In the genomic region with DNA sequence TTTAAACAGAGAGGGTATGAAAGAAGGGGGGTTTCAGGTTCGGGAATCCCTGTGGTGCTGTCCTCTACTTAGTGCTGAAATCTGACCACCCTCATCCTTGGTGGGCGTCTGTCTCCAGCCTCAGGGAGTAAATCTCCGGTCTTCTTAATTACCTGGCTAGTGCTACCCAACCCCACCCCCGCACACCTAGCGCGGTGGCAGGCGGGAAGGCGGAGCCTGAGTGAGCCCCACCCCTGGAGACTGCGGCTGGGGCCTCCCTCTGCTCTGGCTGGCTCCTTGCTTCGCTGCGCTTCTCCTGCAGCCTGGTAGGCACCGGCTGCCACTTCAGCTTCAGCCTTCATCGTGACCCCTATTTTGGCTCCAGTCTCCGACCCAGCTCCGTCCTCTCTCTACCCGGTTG, we compare ENCODE assay signal across 9 mouse cellular contexts. TPM values are rescaled to one million over a fixed set of nuclear protein-coding genes. Genes with fewer than 3 reads are reported as not detected.
DNase-seq lines count a peak whose midpoint lies in the region; ATAC-seq lines count a peak whose summit lies in the region.
"Had no signal": no experiment of that assay in that cellular context is flagged by ENCODE, and none has a peak within 500 bp of the region (broad histone marks: within the 10 kb centered on the region; RNA-seq: fewer than 3 reads in every experiment).

No protein-coding gene starts in this region.

- H3K4me3 ChIP-seq in forebrain, embryonic 16.5 days (replicated peaks; ENCODE audit: low read length): peak overlapping the region; percentile 53
- peak overlapping the region; percentile 26 for H3K4me3 ChIP-seq in limb, embryonic 11.5 days (ENCODE audit: low read depth, low read length)
- H3K4me3 ChIP-seq in midbrain, embryonic 15.5 days: peak overlapping the region; percentile 49

- 0% methylated on average over 16 of the region's 16 CpGs for WGBS in forebrain, embryonic 16.5 days
- WGBS in limb, embryonic 11.5 days: under 1% methylated on average over 16 of the region's 16 CpGs
- WGBS in midbrain, embryonic 15.5 days: under 1% methylated on average over 16 of the region's 16 CpGs

- no peak overlapping the region for H3K27ac ChIP-seq in forebrain, embryonic 16.5 days (ENCODE audit: low read length)
- H3K27ac ChIP-seq in limb, embryonic 11.5 days (replicated peaks; ENCODE audit: low read depth, low read length): no peak overlapping the region
- H3K27ac ChIP-seq in midbrain, embryonic 15.5 days: peak overlapping the region; percentile 71

- intact Hi-C loops in gastrocnemius, postnatal 36 days (cut with DNase I): no loop called here

- H3K9me3 ChIP-seq in forebrain, embryonic 16.5 days (ENCODE audit: control insufficient read depth, low read length): no peaks in the 10 kb centered on the region
- no peaks in the 10 kb centered on the region for H3K9me3 ChIP-seq in limb, embryonic 11.5 days (ENCODE audit: control insufficient read depth, low read length)
- H3K9me3 ChIP-seq in midbrain, embryonic 15.5 days: no peaks in the 10 kb centered on the region

- peak; percentile 67 for ATAC-seq in forebrain, embryonic 16.5 days
- ATAC-seq in limb, embryonic 11.5 days (ENCODE audit: insufficient number of reproducible peaks, low FRiP score, low TSS enrichment, low read depth): peak; percentile 65; the same call in 1 of the 2 replicates
- ATAC-seq in midbrain, embryonic 15.5 days (replicated peaks): peak; percentile 84

- peaks cover 14% of the 10 kb centered on the region for H3K4me1 ChIP-seq in forebrain, embryonic 16.5 days (replicated peaks; ENCODE audit: control insufficient read depth, insufficient read depth, low read length)
- H3K4me1 ChIP-seq in limb, embryonic 11.5 days (ENCODE audit: control insufficient read depth, insufficient read depth, low read length): 0 out of 2 replicates have a peak, but pooled peaks cover 5% of the 10 kb centered on the region
- H3K4me1 ChIP-seq in midbrain, embryonic 15.5 days: peaks cover 36% of the 10 kb centered on the region

- peak overlapping the region; percentile 62 for H3K9ac ChIP-seq in forebrain, embryonic 16.5 days (replicated peaks; ENCODE audit: low read depth, low read length)
- no peak overlapping the region for H3K9ac ChIP-seq in limb, embryonic 11.5 days (ENCODE audit: low read length)
- H3K9ac ChIP-seq in midbrain, embryonic 15.5 days: peak overlapping the region; percentile 60

- peaks cover 13% of the 10 kb centered on the region for H3K27me3 ChIP-seq in forebrain, embryonic 16.5 days (replicated peaks; ENCODE audit: control insufficient read depth, insufficient read depth, low read length)
- H3K27me3 ChIP-seq in limb, embryonic 11.5 days (ENCODE audit: control insufficient read depth, insufficient read depth, low read length): peaks cover 6% of the 10 kb centered on the region
- H3K27me3 ChIP-seq in midbrain, embryonic 15.5 days (replicated peaks): 0 out of 2 replicates have a peak, but pooled peaks cover 3% of the 10 kb centered on the region

- H3K4me2 ChIP-seq in forebrain, embryonic 16.5 days (ENCODE audit: low read length): peak overlapping the region; percentile 62
- H3K4me2 ChIP-seq in limb, embryonic 11.5 days (ENCODE audit: low read depth, severe bottlenecking): peak overlapping the region; percentile 55
- H3K4me2 ChIP-seq in midbrain, embryonic 15.5 days: peak overlapping the region; percentile 61

- H3K36me3 ChIP-seq in forebrain, embryonic 16.5 days (ENCODE audit: control insufficient read depth, insufficient read depth): no peaks in the 10 kb centered on the region
- no peaks in the 10 kb centered on the region for H3K36me3 ChIP-seq in limb, embryonic 11.5 days (ENCODE audit: control insufficient read depth, insufficient read depth, low read length)
- H3K36me3 ChIP-seq in midbrain, embryonic 15.5 days (replicated peaks): no peaks in the 10 kb centered on the region

- DNase-seq in NIH3T3 (ENCODE audit: low read depth): peak; percentile 39
- peak; percentile 95 for DNase-seq in cerebellum, adult 11-12 months
- peak; percentile 77 to 83 for DNase-seq in kidney, adult 8-10 months
- peak; percentile 75 for DNase-seq in limb, embryonic 11.5 days (ENCODE audit: low spot score)
- peak; percentile 13 to 18 for DNase-seq in spleen, postnatal 36 days (ENCODE audit: low spot score in 2 of 2)
- DNase-seq in gastrocnemius, postnatal 36 days: no peak

RNA-seq across cellular contexts. Expression of a gene that starts 0.9 kb away (rescaled TPM):
- 26.3 and 35.7 TPM in 2 replicates for polyA plus RNA-seq in forebrain, embryonic 16.5 days (2015; fragmentation: Nextera tagmentation; extraction: Ambion mirVana)
- polyA plus RNA-seq in limb, embryonic 11.5 days (2014; fragmentation: Nextera tagmentation; extraction: Ambion mirVana): 2.0 and 2.1 TPM in 2 replicates
- 70.6 and 75.6 TPM in 2 replicates for polyA plus RNA-seq in midbrain, embryonic 15.5 days (2015; fragmentation: Nextera tagmentation; extraction: Ambion mirVana)
- total RNA-seq in gastrocnemius, postnatal 36 days (2021): not detected
- total RNA-seq: hematopoietic stem cell, adult 5-6 weeks had no signal

RNA-seq across cellular contexts. Expression of a gene that starts 3.2 kb away (rescaled TPM):
- polyA plus RNA-seq in forebrain, embryonic 16.5 days (2015; fragmentation: Nextera tagmentation; extraction: Ambion mirVana): 14.3 and 22.4 TPM in 2 replicates
- 8.5 and 8.6 TPM in 2 replicates for polyA plus RNA-seq in limb, embryonic 11.5 days (2014; fragmentation: Nextera tagmentation; extraction: Ambion mirVana)
- 20.6 and 21.6 TPM in 2 replicates for polyA plus RNA-seq in midbrain, embryonic 15.5 days (2015; fragmentation: Nextera tagmentation; extraction: Ambion mirVana)
- total RNA-seq in gastrocnemius, postnatal 36 days (2021): 10 to 100 TPM; 63.1 to 84.5 TPM

RNA-seq across cellular contexts. Expression of a gene that starts 28.6 kb away (rescaled TPM):
- not detected in 2 replicates for polyA plus RNA-seq in forebrain, embryonic 16.5 days (2015; fragmentation: Nextera tagmentation; extraction: Ambion mirVana)
- not detected in 2 replicates for polyA plus RNA-seq in limb, embryonic 11.5 days (2014; fragmentation: Nextera tagmentation; extraction: Ambion mirVana)
- polyA plus RNA-seq in midbrain, embryonic 15.5 days (2015; fragmentation: Nextera tagmentation; extraction: Ambion mirVana): not detected in 2 replicates
- under 1 TPM in 1 of 2 experiments, not detected in 1; 0.08 TPM for total RNA-seq in gastrocnemius, postnatal 36 days (2021)
- total RNA-seq: hematopoietic stem cell, adult 5-6 weeks had no signal

RNA-seq across cellular contexts. Expression of a gene that starts 55.2 kb away (rescaled TPM):
- polyA plus RNA-seq in forebrain, embryonic 16.5 days (2015; fragmentation: Nextera tagmentation; extraction: Ambion mirVana): 334 and 342 TPM in 2 replicates
- 540 and 632 TPM in 2 replicates for polyA plus RNA-seq in limb, embryonic 11.5 days (2014; fragmentation: Nextera tagmentation; extraction: Ambion mirVana)
- polyA plus RNA-seq in midbrain, embryonic 15.5 days (2015; fragmentation: Nextera tagmentation; extraction: Ambion mirVana): 351 and 354 TPM in 2 replicates
- 10 to 100 TPM; 40.2 to 41.8 TPM for total RNA-seq in gastrocnemius, postnatal 36 days (2021)

RNA-seq across cellular contexts. Expression of a gene that starts 55.2 kb away (rescaled TPM):
- 4.5 and 7.5 TPM in 2 replicates for polyA plus RNA-seq in forebrain, embryonic 16.5 days (2015; fragmentation: Nextera tagmentation; extraction: Ambion mirVana)
- 1.7 and 2.0 TPM in 2 replicates for polyA plus RNA-seq in limb, embryonic 11.5 days (2014; fragmentation: Nextera tagmentation; extraction: Ambion mirVana)
- polyA plus RNA-seq in midbrain, embryonic 15.5 days (2015; fragmentation: Nextera tagmentation; extraction: Ambion mirVana): 5.9 and 7.0 TPM in 2 replicates
- total RNA-seq in gastrocnemius, postnatal 36 days (2021): 1 to 10 TPM; 1.7 to 2.0 TPM

Comparison
In these comparisons a context has a peak if more than half of its experiments do, and no peak if none do; other contexts are left out.
1. DNase-seq: peak in NIH3T3 (single experiment), cerebellum, adult 11-12 months (single experiment), kidney, adult 8-10 months (2 of 2), limb, embryonic 11.5 days (single experiment) and spleen, postnatal 36 days (2 of 2); none in gastrocnemius, postnatal 36 days (0 of 2).
2. Peak in every context shown above with its lines, with median percentiles within 50 percentile points of each other: ATAC-seq, H3K4me2 ChIP-seq and H3K4me3 ChIP-seq.